In the genomic region with DNA sequence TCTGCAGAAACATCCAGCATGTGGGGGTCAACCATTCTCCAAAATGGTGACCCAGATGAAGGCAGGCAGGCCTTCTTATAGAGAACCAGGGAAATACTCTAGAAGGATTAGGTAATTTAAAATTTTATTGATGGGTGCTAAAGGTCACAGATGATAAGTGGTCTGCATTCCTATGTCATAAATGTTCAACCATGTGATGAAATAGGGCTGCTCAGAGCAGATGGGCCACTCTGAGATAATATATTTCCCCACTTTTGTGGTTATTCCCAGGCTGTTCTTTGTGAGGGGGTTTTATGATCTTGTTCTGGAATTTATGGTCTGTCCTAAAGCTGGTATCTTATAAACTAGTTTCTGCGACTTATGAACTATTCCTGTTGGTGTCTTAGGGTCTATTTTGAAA, we compare ENCODE assay signal across 26 mouse cellular contexts.
A peak's percentile ranks its signal among the peaks of the same experiment; 100 is the strongest.
DNase-seq lines count a peak whose midpoint lies in the region; ATAC-seq lines count a peak whose summit lies in the region.
"Had no signal": no experiment of that assay in that cellular context is flagged by ENCODE, and none has a peak within 500 bp of the region (broad histone marks: within the 10 kb centered on the region; RNA-seq: fewer than 3 reads in every experiment).

No protein-coding gene starts in this region.

- no peaks in the 10 kb centered on the region for H3K9me3 ChIP-seq in intestine, embryonic 14.5 days (ENCODE audit: control insufficient read depth, low read length)
- peaks cover 5% of the 10 kb centered on the region; the same call in 1 of the 2 replicates for H3K9me3 ChIP-seq in intestine, embryonic 16.5 days (ENCODE audit: control insufficient read depth, low read length)
- H3K9me3 ChIP-seq: embryonic facial prominence, embryonic 13.5 days; embryonic facial prominence, embryonic 15.5 days; forebrain, embryonic 10.5 days; forebrain, embryonic 12.5 days had no signal

- H3K4me3 ChIP-seq in intestine, embryonic 14.5 days (ENCODE audit: low read depth, low read length): no peak overlapping the region
- H3K4me3 ChIP-seq in intestine, embryonic 16.5 days (ENCODE audit: low read length): no peak overlapping the region
- H3K4me3 ChIP-seq: embryonic facial prominence, embryonic 13.5 days; embryonic facial prominence, embryonic 15.5 days; erythroblast, embryonic 14.5 days; forebrain, embryonic 10.5 days; forebrain, embryonic 12.5 days had no signal

- no peak overlapping the region for H3K9ac ChIP-seq in intestine, embryonic 14.5 days (ENCODE audit: low read length)
- H3K9ac ChIP-seq in intestine, embryonic 16.5 days (ENCODE audit: low read depth, low read length): no peak overlapping the region
- H3K9ac ChIP-seq: embryonic facial prominence, embryonic 13.5 days; embryonic facial prominence, embryonic 15.5 days; forebrain, embryonic 12.5 days; forebrain, postnatal 0 days had no signal

- WGBS in intestine, embryonic 14.5 days: 51% methylated on average over 1 of the region's 1 CpGs
- 48% methylated on average over 1 of the region's 1 CpGs for WGBS in intestine, embryonic 16.5 days

- intact Hi-C loops in gastrocnemius, postnatal 36 days (cut with DNase I): no loop called here

- H3K4me2 ChIP-seq in intestine, embryonic 14.5 days (ENCODE audit: low read length): no peak overlapping the region
- no peak overlapping the region for H3K4me2 ChIP-seq in intestine, embryonic 16.5 days (ENCODE audit: low read depth, low read length)
- H3K4me2 ChIP-seq: embryonic facial prominence, embryonic 13.5 days; embryonic facial prominence, embryonic 15.5 days; forebrain, embryonic 12.5 days had no signal

- no peaks in the 10 kb centered on the region for H3K36me3 ChIP-seq in intestine, embryonic 14.5 days (ENCODE audit: control insufficient read depth, insufficient read depth, low read length)
- H3K36me3 ChIP-seq in intestine, embryonic 16.5 days (ENCODE audit: control insufficient read depth, insufficient read depth, low read length): no peaks in the 10 kb centered on the region
- H3K36me3 ChIP-seq: embryonic facial prominence, embryonic 13.5 days; embryonic facial prominence, embryonic 15.5 days; forebrain, embryonic 10.5 days; forebrain, embryonic 12.5 days; G1E had no signal

- no peaks in the 10 kb centered on the region for H3K4me1 ChIP-seq in intestine, embryonic 14.5 days (replicated peaks; ENCODE audit: control insufficient read depth, insufficient read depth, low read length)
- no peaks in the 10 kb centered on the region for H3K4me1 ChIP-seq in intestine, embryonic 16.5 days (ENCODE audit: control insufficient read depth, insufficient read depth, low read length)
- H3K4me1 ChIP-seq: embryonic facial prominence, embryonic 13.5 days; embryonic facial prominence, embryonic 15.5 days; forebrain, embryonic 10.5 days; forebrain, embryonic 12.5 days had no signal

- peak; percentile 86 for ATAC-seq in intestine, embryonic 14.5 days (replicated peaks; ENCODE audit: low FRiP score, low TSS enrichment, low read depth)
- peak; percentile 98 for ATAC-seq in intestine, embryonic 16.5 days
- ATAC-seq: activated CD4-positive, CD25-positive, alpha-beta regulatory T cell, adult 4 months; CD4-positive, CD25-positive, alpha-beta regulatory T cell, adult 4 months; forebrain, embryonic 14.5 days; forebrain, postnatal 0 days; Patski had no signal

- DNase-seq in intestine, embryonic 14.5 days (ENCODE audit: low spot score): no peak
- DNase-seq in mesoderm, embryonic 11.5 days (ENCODE audit: low read depth, low spot score): peak; percentile 4
- no peak for DNase-seq in gastrocnemius, adult 18-20 months (ENCODE audit: low spot score)
- no peak for DNase-seq in gastrocnemius, postnatal 36 days
- DNase-seq: adrenal gland, adult 8-10 months; adrenal gland, postnatal 14 days; adrenal gland, postnatal 36 days; B cell, adult 2 months; cerebellum, adult 11-12 months; cerebellum, adult 2 months; cerebellum, adult 9-10 months; cerebellum, postnatal 10 days; cerebellum, postnatal 25 days; forebrain, postnatal 0 days had no signal

- H3K27me3 ChIP-seq in intestine, embryonic 14.5 days (replicated peaks; ENCODE audit: control insufficient read depth, insufficient read depth, low read length): no peaks in the 10 kb centered on the region
- H3K27me3 ChIP-seq in intestine, embryonic 16.5 days (replicated peaks; ENCODE audit: control insufficient read depth, insufficient read depth, low read length): no peaks in the 10 kb centered on the region
- H3K27me3 ChIP-seq: CH12.LX; embryonic facial prominence, embryonic 13.5 days; embryonic facial prominence, embryonic 15.5 days; forebrain, embryonic 12.5 days; Patski had no signal

- no peak overlapping the region for H3K27ac ChIP-seq in intestine, embryonic 14.5 days (ENCODE audit: low read depth)
- peak overlapping the region; percentile 26; the same call in 1 of the 2 replicates for H3K27ac ChIP-seq in intestine, embryonic 16.5 days (ENCODE audit: low read length)
- H3K27ac ChIP-seq: embryonic facial prominence, embryonic 13.5 days; embryonic facial prominence, embryonic 15.5 days; forebrain, embryonic 10.5 days; forebrain, embryonic 12.5 days had no signal
